Mouse (Mus musculus) megakaryocyte, embryonic 14.5 days (primary cell): ENCODE data around the gene Hoxa13.

ENCODE experiments used
- FLI1 ChIP-seq: IDR thresholded peaks from 2 replicates; pipeline ENCODE4 v1.6.1; 2012; ENCODE audit warnings: low read length, inconsistent platforms, mixed read lengths
- GATA1 ChIP-seq: IDR thresholded peaks from 3 replicates; pipeline ENCODE4 v1.6.1; 2012; ENCODE audit warnings: mixed read lengths, low read length, inconsistent platforms, borderline replicate concordance

DNA sequence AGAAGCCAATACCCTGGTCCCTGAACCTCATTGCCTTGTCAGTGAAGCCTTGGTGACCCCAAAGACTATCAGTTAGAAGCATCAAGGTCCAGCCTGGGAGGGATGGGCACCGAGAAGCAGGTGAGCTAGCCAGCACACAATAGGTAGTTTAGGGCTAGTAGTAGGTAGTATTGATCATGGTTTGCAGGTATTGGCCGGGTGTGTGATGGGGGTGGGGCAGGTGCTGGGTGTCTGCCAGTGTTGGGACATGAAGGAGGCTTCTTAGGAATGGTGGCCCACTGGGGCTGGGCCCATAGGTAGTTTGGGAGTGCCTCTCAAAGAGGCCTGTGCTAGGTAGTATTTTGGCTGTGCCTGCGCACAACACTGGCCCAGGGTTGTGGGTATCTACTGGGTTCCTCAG lies 45.6 kb downstream of the Hoxa13 start:
- TF ChIP-seq FLI1 (no peak), GATA1 (no peak)
